Mouse (Mus musculus) megakaryocyte-erythroid progenitor cell, adult 5-6 weeks (primary cell): Measurements from ENCODE around the gene Tmpo. TPM values are rescaled to one million over a fixed set of nuclear protein-coding genes. Genes with fewer than 3 reads are reported as not detected.

Experiments
- ATAC-seq: replicated peaks from 2 replicates; pipeline ENCODE4 v1.8.0; 2016; ENCODE audit warnings: mild to moderate bottlenecking, inconsistent platforms; ENCODE audit not compliant: severe bottlenecking, poor library complexity, low FRiP score, low TSS enrichment
- total RNA-seq, 2 experiments: library from RNA; stranded (forward) in 1 of 2; stranded (reverse) in 1 of 2; fragments of 200-1000, 215-1000 nt in 1 of 2; fragments of >200 nt in 1 of 2; fragmentation: Nextera tagmentation in 1 of 2; gene quantifications; 2 replicates each; pipeline ENCODE4 v1.2.3; 2014 to 2017

Gene Tmpo
- total RNA-seq, 2 experiments from 2014 or later, result 268 to 469 TPM

GRCm38 (mm10) chr10:91126618-91127355 is 54.3 kb downstream of the Tmpo start:
- ATAC-seq, result no peak

GRCm38 (mm10) chr10:91123828-91124822 is 57.0 kb downstream of the Tmpo start, which contains the start of gene Slc25a3:
Gene Slc25a3 (minus strand): TSS chr10:91124059.
- peak; percentile 97 for ATAC-seq

- ATAC-seq, result peak; percentile 52
Observed at GRCm38 (mm10) chr10:91123281-91123827, 57.8 kb downstream of the Tmpo start.

GRCm38 (mm10) chr10:91122646-91123045 is 58.5 kb downstream of the Tmpo start:
- no peak for ATAC-seq

- ATAC-seq, result no peak
Observed at GRCm38 (mm10) chr10:91116958-91117357, 64.2 kb downstream of the Tmpo start.

GRCm38 (mm10) chr10:91109841-91110240 is 71.3 kb downstream of the Tmpo start:
- ATAC-seq, result no peak

- ATAC-seq, result no peak
Observed at GRCm38 (mm10) chr10:91105981-91106380, 75.1 kb downstream of the Tmpo start.

- ATAC-seq, result no peak
Observed at GRCm38 (mm10) chr10:91102799-91103590, 78.1 kb downstream of the Tmpo start.

- ATAC-seq, result no peak
Observed at GRCm38 (mm10) chr10:91101936-91102335, 79.2 kb downstream of the Tmpo start.

GRCm38 (mm10) chr10:91100101-91100500 is 81.0 kb downstream of the Tmpo start:
- ATAC-seq, result no peak

- ATAC-seq, result no peak
Observed at GRCm38 (mm10) chr10:91098056-91098455, 83.1 kb downstream of the Tmpo start.

Other genes with a start within 250 kb of the Tmpo start
- gene Apaf1, start 98.5 kb downstream of the Tmpo start, total RNA-seq (2014; fragmentation: Nextera tagmentation), result 37.1 and 44.9 TPM in 2 replicates
- 20.9 and 24.3 TPM in 2 replicates for gene Apaf1, start 98.5 kb downstream of the Tmpo start, total RNA-seq (2017)
- 11.6 and 16.3 TPM in 2 replicates for gene Ikbip, start 98.4 kb downstream of the Tmpo start, total RNA-seq (2014; fragmentation: Nextera tagmentation)
- gene Ikbip, start 98.4 kb downstream of the Tmpo start, total RNA-seq (2017), result 17.2 and 38.2 TPM in 2 replicates
- gene Slc25a3, start 57.3 kb downstream of the Tmpo start, total RNA-seq (2014; fragmentation: Nextera tagmentation), result 582 and 663 TPM in 2 replicates
- 247 and 338 TPM in 2 replicates for gene Slc25a3, start 57.3 kb downstream of the Tmpo start, total RNA-seq (2017)